10 mouse cellular contexts compared by ENCODE assay signal in the genomic region with DNA sequence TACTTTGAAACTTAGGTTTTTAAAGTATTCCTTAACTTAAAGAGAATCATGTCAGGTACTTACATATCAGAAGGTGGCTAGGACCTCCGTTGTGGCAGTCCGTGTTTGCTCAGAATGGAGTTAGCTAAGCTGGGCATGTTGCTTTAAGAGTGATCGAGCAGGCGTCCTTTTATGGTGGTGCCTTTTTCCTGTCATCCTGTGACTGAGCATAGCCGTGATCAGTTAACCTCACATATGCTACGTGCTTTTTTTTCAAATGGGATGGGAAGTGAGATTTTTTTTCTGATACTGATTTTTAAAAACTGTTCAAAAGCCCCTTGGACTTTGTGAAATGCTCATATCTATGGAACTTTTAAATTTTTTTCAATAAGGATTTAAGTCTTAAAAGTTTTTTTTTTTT. TPM values are rescaled to one million over a fixed set of nuclear protein-coding genes. Genes with fewer than 3 reads are reported as not detected.
DNase-seq lines count a peak whose midpoint lies in the region; ATAC-seq lines count a peak whose summit lies in the region.
"Had no signal": no experiment of that assay in that cellular context is flagged by ENCODE, and none has a peak within 500 bp of the region (broad histone marks: within the 10 kb centered on the region; RNA-seq: fewer than 3 reads in every experiment).

Gene Gpr183 (minus strand): TSS at position 206 of the 400 bp plus-strand sequence.

- no peak for ATAC-seq in limb, embryonic 13.5 days (ENCODE audit: low FRiP score, low read depth)

- no peak for DNase-seq in heart, embryonic 10.5 days (ENCODE audit: low spot score)
- no peak for DNase-seq in heart, postnatal 25 days (ENCODE audit: low spot score)
- DNase-seq in thymus, postnatal 0 days (ENCODE audit: low spot score): peak; percentile 64
- no peak for DNase-seq in thymus, adult 18-20 months
- peak; percentile 40 for DNase-seq in thymus, postnatal 25 days
- DNase-seq in cerebellum, adult 11 months: no peak
- DNase-seq in adrenal gland, adult 18-20 months (ENCODE audit: low spot score in 2 of 2): no peak
- DNase-seq: adrenal gland, postnatal 25 days had no signal

- no peak within 1 kb of the TSS for H3K9ac ChIP-seq in limb, embryonic 13.5 days

- H3K27ac ChIP-seq in heart, embryonic 10.5 days: peak within 1 kb of the TSS; percentile 49
- H3K27ac ChIP-seq in limb, embryonic 13.5 days: peak within 1 kb of the TSS; percentile 16; the same call in 1 of the 2 replicates

- no peaks in the 10 kb centered on the region for H3K36me3 ChIP-seq in heart, embryonic 10.5 days
- no peaks in the 10 kb centered on the region for H3K36me3 ChIP-seq in limb, embryonic 13.5 days

- H3K27me3 ChIP-seq in heart, embryonic 10.5 days (ENCODE audit: insufficient read depth, poor library complexity, severe bottlenecking): no peaks in the 10 kb centered on the region
- H3K27me3 ChIP-seq in limb, embryonic 13.5 days: no peaks in the 10 kb centered on the region

- WGBS in heart, embryonic 10.5 days: 18% methylated on average over 6 of the region's 6 CpGs
- 30% methylated on average over 6 of the region's 6 CpGs for WGBS in limb, embryonic 13.5 days

- peak within 1 kb of the TSS; percentile 24; the same call in 1 of the 2 replicates for H3K4me3 ChIP-seq in heart, embryonic 10.5 days
- no peak within 1 kb of the TSS for H3K4me3 ChIP-seq in limb, embryonic 13.5 days
- H3K4me3 ChIP-seq: erythroblast, embryonic 14.5 days had no signal

- no peaks in the 10 kb centered on the region for H3K9me3 ChIP-seq in heart, embryonic 10.5 days
- no peaks in the 10 kb centered on the region for H3K9me3 ChIP-seq in limb, embryonic 13.5 days

- intact Hi-C loops in heart, postnatal 25 days (cut with DNase I): no loop called here

- peaks cover 32% of the 10 kb centered on the region for H3K4me1 ChIP-seq in heart, embryonic 10.5 days
- H3K4me1 ChIP-seq in limb, embryonic 13.5 days: peaks cover 12% of the 10 kb centered on the region

- H3K4me2 ChIP-seq in limb, embryonic 13.5 days (replicated peaks): no peak within 1 kb of the TSS

RNA-seq across cellular contexts. Expression of gene Gpr183, which starts in this region (rescaled TPM):
- polyA plus RNA-seq in heart, embryonic 10.5 days (2016; fragmentation: Nextera tagmentation; extraction: Ambion mirVana): 1.6 and 2.3 TPM in 2 replicates
- 1 to 10 TPM; 1.4 to 1.6 TPM for total RNA-seq in heart, postnatal 25 days (2021)
- polyA plus RNA-seq in thymus, postnatal 0 days (2015; fragmentation: Nextera tagmentation; extraction: Ambion mirVana): 12.5 and 13.4 TPM in 2 replicates
- polyA plus RNA-seq in limb, embryonic 13.5 days (2015; fragmentation: Nextera tagmentation; extraction: Ambion mirVana): 3.2 and 4.9 TPM in 2 replicates
- total RNA-seq in adrenal gland, adult 18-20 months (2021): under 1 TPM; 0.67 to 0.93 TPM

Comparison
In these comparisons a context has a peak if more than half of its experiments do, and no peak if none do; other contexts are left out.
1. DNase-seq: peak in thymus, postnatal 0 days (single experiment) and thymus, postnatal 25 days (single experiment); none in heart, embryonic 10.5 days (single experiment), heart, postnatal 25 days (single experiment), thymus, adult 18-20 months (0 of 2), cerebellum, adult 11 months (single experiment) and adrenal gland, adult 18-20 months (0 of 2).